Mouse (Mus musculus) heart, postnatal 0 days (tissue): ENCODE measurements around the gene Fryl.

Experiments used
- CTCF ChIP-seq: IDR thresholded peaks from 2 replicates; pipeline ENCODE4 v1.5.1; 2016; ENCODE audit warnings: antibody characterized with exemption, control low read depth, low read depth
- EP300 ChIP-seq: IDR thresholded peaks from 2 replicates; pipeline ENCODE4 v1.6.1; 2016; ENCODE audit warnings: antibody characterized with exemption, low read depth

DNA sequence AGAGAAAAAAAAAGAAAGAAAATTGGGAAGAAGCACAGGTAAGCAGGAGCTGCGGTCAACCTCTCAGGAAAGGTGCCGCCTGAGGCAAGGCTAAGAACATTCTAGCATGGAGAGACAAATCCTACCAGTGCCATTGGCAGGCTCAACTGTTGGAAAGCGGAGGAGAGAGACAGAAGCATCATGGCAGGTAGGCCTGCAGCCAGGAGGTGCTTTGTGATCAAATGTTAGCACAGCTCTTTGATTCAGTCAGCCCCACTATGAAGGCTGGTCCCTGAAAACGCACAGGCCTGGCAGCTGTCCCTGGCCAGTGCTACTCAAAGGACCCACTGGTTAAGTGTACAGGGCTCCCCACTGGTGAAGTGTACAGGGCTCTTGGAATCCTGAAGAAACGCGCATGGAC is 16.0 kb downstream of the Fryl start:
- no peak for TF ChIP-seq EP300
- no peak for TF ChIP-seq CTCF
